Mouse (Mus musculus): ENCODE results near the gene Crhbp.

DNA sequence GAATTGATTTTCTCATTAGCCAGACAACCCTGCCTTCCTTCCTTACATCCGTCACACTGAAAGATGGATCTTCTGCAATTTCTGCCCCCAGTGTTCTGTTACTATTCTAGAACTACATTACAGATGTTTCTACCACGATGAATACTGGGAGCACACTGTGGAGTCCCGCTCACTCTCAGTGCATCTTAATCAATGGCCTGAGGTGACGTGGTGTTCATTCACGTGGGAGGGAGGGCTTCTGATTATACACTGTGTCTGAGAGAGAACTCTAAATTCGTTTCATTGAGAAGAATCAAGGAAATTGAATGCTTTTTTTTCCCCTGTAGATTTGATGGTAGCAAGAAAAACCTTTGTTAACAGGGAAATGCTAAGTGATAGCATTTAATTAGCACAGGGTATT lies 19.2 kb downstream of the Crhbp start:
- TF ChIP-seq CTCF (IDR thresholded peaks at IDR 0.05; ENCODE audit: low read depth) (no peak), EP300 (IDR thresholded peaks at IDR 0.05; ENCODE audit: low read depth) (no peak)

Data from heart, postnatal 0 days (tissue).